ENCODE assay signal across 12 mouse cellular contexts in the genomic region with DNA sequence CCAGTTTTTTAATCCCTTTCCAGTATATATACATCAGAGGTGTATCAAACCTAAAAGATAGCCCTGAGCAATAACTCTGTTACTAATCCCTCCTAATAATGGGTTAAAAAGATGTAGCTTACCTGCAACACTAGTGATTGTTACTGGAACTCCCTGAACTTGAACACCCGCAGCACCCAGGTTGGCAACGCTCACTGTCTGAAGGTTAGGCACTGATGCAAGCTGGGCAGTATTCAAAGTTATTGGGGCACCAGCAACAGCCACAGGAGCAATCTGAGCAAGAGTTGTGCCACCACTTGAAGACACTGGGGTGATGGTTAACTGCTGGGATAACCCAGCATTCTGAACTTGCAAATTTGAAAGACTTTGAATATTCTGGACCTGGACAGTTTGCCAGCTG. TPM values are rescaled to one million over a fixed set of nuclear protein-coding genes. Genes with fewer than 3 reads are reported as not detected.
A peak's percentile ranks its signal among the peaks of the same experiment; 100 is the strongest.
DNase-seq lines count a peak whose midpoint lies in the region; ATAC-seq lines count a peak whose summit lies in the region.
"Had no signal": no experiment of that assay in that cellular context is flagged by ENCODE, and none has a peak within 500 bp of the region (broad histone marks: within the 10 kb centered on the region; RNA-seq: fewer than 3 reads in every experiment).

No protein-coding gene starts in this region.

- no peaks in the 10 kb centered on the region for H3K27me3 ChIP-seq in limb, embryonic 12.5 days
- H3K27me3 ChIP-seq in limb, embryonic 10.5 days (ENCODE audit: low read depth, poor library complexity, severe bottlenecking), result no peaks in the 10 kb centered on the region
- H3K27me3 ChIP-seq in embryonic facial prominence, embryonic 14.5 days (replicated peaks; ENCODE audit: control insufficient read depth, insufficient read depth, low read length), result no peaks in the 10 kb centered on the region
- no peaks in the 10 kb centered on the region for H3K27me3 ChIP-seq in hindbrain, embryonic 14.5 days (ENCODE audit: control insufficient read depth, insufficient read depth, low read length)
- no peaks in the 10 kb centered on the region for H3K27me3 ChIP-seq in midbrain, embryonic 15.5 days (replicated peaks)
- H3K27me3 ChIP-seq: embryonic facial prominence, embryonic 15.5 days had no signal

- no peak for ATAC-seq in limb, embryonic 12.5 days (ENCODE audit: insufficient number of reproducible peaks, insufficient read depth, low FRiP score, low TSS enrichment, low read depth)
- no peak for ATAC-seq in embryonic facial prominence, embryonic 14.5 days (ENCODE audit: low read depth)
- ATAC-seq in hindbrain, embryonic 14.5 days (ENCODE audit: low FRiP score), result no peak
- ATAC-seq in midbrain, embryonic 15.5 days (replicated peaks), result no peak

- peak overlapping the region; percentile 79 for H3K4me2 ChIP-seq in limb, embryonic 12.5 days
- 0 out of 2 replicates have a peak overlapping the region, but pooled peaks have one; percentile 7 for H3K4me2 ChIP-seq in embryonic facial prominence, embryonic 14.5 days (ENCODE audit: low read depth, low read length)
- H3K4me2 ChIP-seq in hindbrain, embryonic 14.5 days (replicated peaks), result peak overlapping the region; percentile 62
- H3K4me2 ChIP-seq in midbrain, embryonic 15.5 days, result peak overlapping the region; percentile 46
- H3K4me2 ChIP-seq: embryonic facial prominence, embryonic 15.5 days had no signal

- 0 out of 2 replicates have a peak, but pooled peaks cover 3% of the 10 kb centered on the region for H3K9me3 ChIP-seq in limb, embryonic 12.5 days
- no peaks in the 10 kb centered on the region for H3K9me3 ChIP-seq in limb, embryonic 10.5 days (replicated peaks)
- no peaks in the 10 kb centered on the region for H3K9me3 ChIP-seq in embryonic facial prominence, embryonic 14.5 days (ENCODE audit: control insufficient read depth, low read length)
- no peaks in the 10 kb centered on the region for H3K9me3 ChIP-seq in hindbrain, embryonic 14.5 days (ENCODE audit: control insufficient read depth, low read length)
- H3K9me3 ChIP-seq in midbrain, embryonic 15.5 days, result no peaks in the 10 kb centered on the region
- H3K9me3 ChIP-seq: embryonic facial prominence, embryonic 15.5 days had no signal

- H3K36me3 ChIP-seq in limb, embryonic 12.5 days, result peaks cover 10% of the 10 kb centered on the region
- H3K36me3 ChIP-seq in limb, embryonic 10.5 days, result peaks cover 24% of the 10 kb centered on the region
- H3K36me3 ChIP-seq in embryonic facial prominence, embryonic 14.5 days (ENCODE audit: control insufficient read depth, insufficient read depth, low read length), result no peaks in the 10 kb centered on the region
- H3K36me3 ChIP-seq in hindbrain, embryonic 14.5 days (replicated peaks; ENCODE audit: control insufficient read depth, insufficient read depth), result peaks cover 10% of the 10 kb centered on the region
- H3K36me3 ChIP-seq in midbrain, embryonic 15.5 days (replicated peaks), result no peaks in the 10 kb centered on the region
- H3K36me3 ChIP-seq: embryonic facial prominence, embryonic 15.5 days had no signal

- no peak overlapping the region for H3K27ac ChIP-seq in limb, embryonic 12.5 days
- no peak overlapping the region for H3K27ac ChIP-seq in limb, embryonic 10.5 days
- H3K27ac ChIP-seq in embryonic facial prominence, embryonic 14.5 days (replicated peaks; ENCODE audit: low read depth, low read length), result no peak overlapping the region
- H3K27ac ChIP-seq in hindbrain, embryonic 14.5 days, result no peak overlapping the region
- H3K27ac ChIP-seq in midbrain, embryonic 15.5 days, result no peak overlapping the region
- H3K27ac ChIP-seq: embryonic facial prominence, embryonic 15.5 days had no signal

- H3K4me1 ChIP-seq in limb, embryonic 12.5 days (replicated peaks), result peaks cover 40% of the 10 kb centered on the region
- H3K4me1 ChIP-seq in limb, embryonic 10.5 days, result peaks cover 50% of the 10 kb centered on the region
- peaks cover 25% of the 10 kb centered on the region for H3K4me1 ChIP-seq in embryonic facial prominence, embryonic 14.5 days (ENCODE audit: control insufficient read depth, insufficient read depth, low read length)
- H3K4me1 ChIP-seq in hindbrain, embryonic 14.5 days (replicated peaks; ENCODE audit: control insufficient read depth, insufficient read depth, low read length), result peaks cover 45% of the 10 kb centered on the region
- peaks cover 44% of the 10 kb centered on the region for H3K4me1 ChIP-seq in midbrain, embryonic 15.5 days

- H3K9ac ChIP-seq in limb, embryonic 12.5 days (replicated peaks), result no peak overlapping the region
- H3K9ac ChIP-seq in embryonic facial prominence, embryonic 14.5 days (ENCODE audit: low read depth, low read length), result no peak overlapping the region
- H3K9ac ChIP-seq in hindbrain, embryonic 14.5 days, result no peak overlapping the region
- H3K9ac ChIP-seq in midbrain, embryonic 15.5 days, result no peak overlapping the region
- H3K9ac ChIP-seq: embryonic facial prominence, embryonic 15.5 days had no signal

- WGBS in limb, embryonic 12.5 days, result 87% methylated on average over 2 of the region's 2 CpGs
- 95% methylated on average over 2 of the region's 2 CpGs for WGBS in limb, embryonic 10.5 days
- WGBS in embryonic facial prominence, embryonic 14.5 days, result 84% methylated on average over 2 of the region's 2 CpGs
- WGBS in hindbrain, embryonic 14.5 days, result 92% methylated on average over 2 of the region's 2 CpGs
- 81% methylated on average over 2 of the region's 2 CpGs for WGBS in midbrain, embryonic 15.5 days

- no peak for DNase-seq in limb, embryonic 10.5 days (ENCODE audit: low spot score)
- no peak for DNase-seq in embryonic facial prominence, embryonic 14.5 days (ENCODE audit: low spot score)
- no peak for DNase-seq in hindbrain, embryonic 14.5 days (ENCODE audit: low spot score)
- no peak for DNase-seq in frontal cortex, adult 2 months (ENCODE audit: extremely low spot score in 1 of 2, low spot score in 1 of 2)
- DNase-seq in layer of hippocampus, adult 9-11 months, result no peak
- no peak for DNase-seq in frontal cortex, postnatal 36 days (ENCODE audit: low spot score in 2 of 2)
- DNase-seq: adrenal gland, postnatal 14 days; kidney, adult 2 months; lung, adult 18-20 months had no signal

- H3K4me3 ChIP-seq in limb, embryonic 12.5 days (replicated peaks), result no peak overlapping the region
- no peak overlapping the region for H3K4me3 ChIP-seq in limb, embryonic 10.5 days
- H3K4me3 ChIP-seq in embryonic facial prominence, embryonic 14.5 days (ENCODE audit: low read depth, low read length), result 0 out of 2 replicates have a peak overlapping the region, but pooled peaks have one; percentile 5
- 0 out of 2 replicates have a peak overlapping the region, but pooled peaks have one; percentile 3 for H3K4me3 ChIP-seq in hindbrain, embryonic 14.5 days (replicated peaks; ENCODE audit: low read length)
- 0 out of 2 replicates have a peak overlapping the region, but pooled peaks have one; percentile 15 for H3K4me3 ChIP-seq in midbrain, embryonic 15.5 days
- H3K4me3 ChIP-seq: embryonic facial prominence, embryonic 15.5 days had no signal

RNA-seq across cellular contexts. Expression of a gene that starts 2.7 kb away (rescaled TPM):
- 14.5 and 17.1 TPM in 2 replicates for polyA plus RNA-seq in limb, embryonic 12.5 days (2016; fragmentation: Nextera tagmentation; extraction: Ambion mirVana)
- 10.5 and 16.2 TPM in 2 replicates for polyA plus RNA-seq in limb, embryonic 10.5 days (2016; fragmentation: Nextera tagmentation; extraction: Ambion mirVana)
- 8.3 and 9.7 TPM in 2 replicates for polyA plus RNA-seq in embryonic facial prominence, embryonic 14.5 days (2014; fragmentation: Nextera tagmentation; extraction: Ambion mirVana)
- polyA plus RNA-seq in hindbrain, embryonic 14.5 days (2014; fragmentation: Nextera tagmentation; extraction: Ambion mirVana), result 29.1 and 29.8 TPM in 2 replicates
- polyA plus RNA-seq in midbrain, embryonic 15.5 days (2015; fragmentation: Nextera tagmentation; extraction: Ambion mirVana), result 24.7 and 25.6 TPM in 2 replicates
- 12.5 and 13.0 TPM in 2 replicates for polyA plus RNA-seq in frontal cortex, adult 2 months (2012; rRNA removed)

Comparison
In these comparisons a context has a peak if more than half of its experiments do, and no peak if none do; other contexts are left out.
1. H3K4me2 ChIP-seq: peak in every context shown above with its lines; median percentile 79 in limb, embryonic 12.5 days; 62 in hindbrain, embryonic 14.5 days; 46 in midbrain, embryonic 15.5 days; 7 in embryonic facial prominence, embryonic 14.5 days.
2. H3K4me3 ChIP-seq: peak in embryonic facial prominence, embryonic 14.5 days (single experiment), hindbrain, embryonic 14.5 days (single experiment) and midbrain, embryonic 15.5 days (single experiment); none in limb, embryonic 12.5 days (single experiment) and limb, embryonic 10.5 days (single experiment).